Mouse (Mus musculus) liver, embryonic 11.5 days (tissue): ENCODE measurements around the gene Phka1. TPM values are rescaled to one million over a fixed set of nuclear protein-coding genes. Genes with fewer than 3 reads are reported as not detected.
"Not testable (repeated sequence)": the region's sequence is repeated elsewhere in the genome, so short reads cannot be mapped to it uniquely, and the experiment has no call there.

Experiments used
- ATAC-seq: fragments of 200-750 bp; cut with Nextera tagmentation; replicated peaks from 2 replicates; pipeline ENCODE4 v1.8.0; 2017; ENCODE audit warnings: moderate number of reproducible peaks, mild to moderate bottlenecking, moderate TSS enrichment, moderate library complexity; ENCODE audit not compliant: low FRiP score
- DNase-seq: peaks from one replicate; pipeline ENCODE4 v3.0.0-alpha.2; 2017; ENCODE audit warnings: low spot score
- H3K27ac ChIP-seq: fragments of 300-500 bp; sonication (generic); 2 replicates; pipeline ENCODE4 v1.5.1; 2014; ENCODE audit warnings: mild to moderate bottlenecking, low read depth, low read length, control low read depth
- H3K27me3 ChIP-seq: fragments of 300-500 bp; sonication (generic); replicated peaks from 2 replicates; pipeline ENCODE4 v1.6.1; 2014; ENCODE audit warnings: low read length, mixed read lengths; ENCODE audit not compliant: control insufficient read depth, insufficient read depth
- H3K36me3 ChIP-seq: fragments of 300-500 bp; sonication (generic); 2 replicates; pipeline ENCODE4 v1.6.1; 2014; ENCODE audit warnings: mild to moderate bottlenecking, low read length, moderate library complexity, mixed read lengths; ENCODE audit not compliant: control insufficient read depth, insufficient read depth
- H3K4me1 ChIP-seq: fragments of 300-500 bp; sonication (generic); replicated peaks from 2 replicates; pipeline ENCODE4 v1.6.1; 2014; ENCODE audit warnings: low read length, mixed read lengths; ENCODE audit not compliant: control insufficient read depth, insufficient read depth
- H3K4me2 ChIP-seq: fragments of 300-500 bp; sonication (generic); 2 replicates; pipeline ENCODE4 v1.6.1; 2014; ENCODE audit warnings: mild to moderate bottlenecking, control low read depth, moderate library complexity
- H3K4me3 ChIP-seq: fragments of 300-500 bp; sonication (generic); 2 replicates; pipeline ENCODE4 v1.5.1; 2014; ENCODE audit warnings: low read depth, low read length, control low read depth
- H3K9ac ChIP-seq: fragments of 300-500 bp; sonication (generic); 2 replicates; pipeline ENCODE4 v1.6.1; 2014; ENCODE audit warnings: low read depth, low read length, control low read depth
- H3K9me3 ChIP-seq: fragments of 300-500 bp; sonication (generic); 2 replicates; pipeline ENCODE4 v1.6.1; 2016; ENCODE audit warnings: low read length, inconsistent platforms, mixed read lengths; ENCODE audit not compliant: control insufficient read depth
- WGBS: fragments of 180-500 bp; shearing (Covaris S2); extraction: QIAGEN DNeasy Blood & Tissue Kit; methylation state at CpG from one replicate; pipeline ENCODE4 v1.1.7; 2014; 5-methylcytosine and 5-hydroxymethylcytosine counted together
- polyA plus RNA-seq: library from polyadenylated mRNA; unstranded; fragments of >200 nt; fragmentation: Nextera tagmentation; extraction: Ambion mirVana; gene quantifications from 2 replicates; pipeline ENCODE4 v1.2.1, GENCODE M21; 2014

Gene Phka1
- 3.7 and 3.8 TPM in 2 replicates for polyA plus RNA-seq

DNA sequence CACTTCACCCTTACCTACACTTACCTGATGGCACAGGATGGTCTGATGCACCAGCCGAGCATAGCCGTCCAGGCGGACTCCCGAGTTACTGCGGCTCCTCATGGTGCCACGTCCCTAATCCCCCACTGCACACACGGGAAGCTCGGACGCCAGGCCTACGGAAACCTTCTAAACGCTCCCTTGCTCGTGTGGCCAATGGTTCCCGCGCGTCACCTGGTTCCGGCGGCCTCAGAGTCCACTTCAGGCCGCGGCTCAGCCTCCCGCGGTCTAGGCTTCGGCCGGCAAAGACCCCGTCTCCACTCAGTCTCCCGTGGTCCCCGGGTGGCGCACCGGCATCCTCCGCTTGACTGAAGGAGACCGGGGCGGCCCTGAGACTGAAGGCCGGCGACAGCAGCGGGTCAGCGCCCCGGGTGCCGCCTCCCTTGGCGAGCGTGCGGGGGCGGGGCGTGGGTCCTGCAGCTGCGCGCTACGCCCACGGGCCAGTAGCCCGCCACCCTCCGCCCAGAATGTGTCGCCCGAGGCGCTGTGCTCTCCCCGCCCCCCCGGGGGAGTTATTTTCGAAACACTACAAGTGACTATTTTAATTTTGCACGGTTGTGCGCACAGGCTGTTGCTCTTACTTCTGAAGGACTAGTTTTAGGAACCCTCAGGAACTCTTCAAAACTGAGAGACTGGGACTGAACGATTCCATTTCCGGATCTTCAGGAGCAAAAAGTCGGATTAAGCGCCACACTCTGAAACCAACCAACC, at the start of gene Phka1:
Gene Phka1, minus strand, starts transcription at position 424 of the 750 bp plus-strand sequence.
- 21% methylated on average over 60 of the region's 60 CpGs for WGBS
- peak within 1 kb of the TSS; percentile 72 for H3K4me2 ChIP-seq
- H3K9ac ChIP-seq: peak within 1 kb of the TSS; percentile 48
- DNase-seq (peak; percentile 57), ATAC-seq (peak; percentile 83)
- no peaks in the 10 kb centered on the region for H3K9me3 ChIP-seq
- H3K4me1 ChIP-seq: no peaks in the 10 kb centered on the region
- H3K27me3 ChIP-seq: peaks cover 28% of the 10 kb centered on the region
- H3K27ac ChIP-seq: no peak within 1 kb of the TSS
- H3K36me3 ChIP-seq: no peaks in the 10 kb centered on the region
- H3K4me3 ChIP-seq: peak within 1 kb of the TSS; percentile 57

DNA sequence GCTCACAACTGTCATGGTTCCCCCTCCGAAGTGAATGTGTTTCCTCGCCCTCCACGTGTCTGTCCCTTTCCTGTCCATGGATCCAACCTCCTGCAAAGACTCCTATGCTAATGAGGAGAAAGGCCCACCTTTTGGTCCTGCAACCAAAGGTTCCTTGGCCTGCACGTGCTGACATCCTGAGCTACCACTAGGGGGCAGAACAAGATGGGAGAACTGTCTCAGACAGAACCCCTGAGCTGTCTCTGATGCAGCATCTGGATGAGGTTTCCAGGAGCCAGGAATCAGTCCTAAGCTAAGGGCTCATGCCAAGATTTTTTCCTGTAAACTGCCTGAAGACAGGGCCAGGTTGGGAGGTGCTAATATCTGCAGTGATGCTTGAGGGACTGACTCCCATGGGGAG, 45.2 kb upstream of the Phka1 start:
- not testable (repeated sequence) for H3K27me3 ChIP-seq, H3K27ac ChIP-seq, H3K4me1 ChIP-seq, DNase-seq, H3K4me3 ChIP-seq, H3K36me3 ChIP-seq, ATAC-seq, H3K9me3 ChIP-seq, H3K4me2 ChIP-seq, H3K9ac ChIP-seq
- 2% methylated on average over 4 of the region's 4 CpGs for WGBS

DNA sequence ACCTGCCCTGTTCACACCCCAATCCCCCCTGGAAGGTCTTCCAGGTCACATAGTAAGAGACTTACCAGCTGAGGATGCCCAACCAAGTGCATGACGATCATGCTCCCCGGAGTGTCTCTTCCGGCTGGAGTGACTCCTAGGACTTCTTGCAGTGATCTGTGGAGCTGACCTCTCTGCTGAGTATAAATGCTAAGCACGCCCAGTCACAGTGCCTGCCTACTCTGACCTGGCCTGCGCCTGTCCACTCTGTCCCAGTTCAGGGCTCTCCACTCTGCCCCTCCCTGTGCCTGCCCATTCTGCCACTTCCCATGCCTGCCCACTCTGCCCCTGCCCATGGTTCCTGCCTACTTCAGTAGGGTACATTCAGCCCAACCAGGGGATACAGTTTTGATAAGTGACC, 42.8 kb upstream of the Phka1 start, which contains the start of gene Gm3880:
Gene Gm3880, minus strand, starts transcription at position 101 of the 400 bp plus-strand sequence.
- H3K4me1 ChIP-seq, H3K27me3 ChIP-seq: not testable (repeated sequence)
- WGBS: 82% methylated on average over 4 of the region's 5 CpGs

DNA sequence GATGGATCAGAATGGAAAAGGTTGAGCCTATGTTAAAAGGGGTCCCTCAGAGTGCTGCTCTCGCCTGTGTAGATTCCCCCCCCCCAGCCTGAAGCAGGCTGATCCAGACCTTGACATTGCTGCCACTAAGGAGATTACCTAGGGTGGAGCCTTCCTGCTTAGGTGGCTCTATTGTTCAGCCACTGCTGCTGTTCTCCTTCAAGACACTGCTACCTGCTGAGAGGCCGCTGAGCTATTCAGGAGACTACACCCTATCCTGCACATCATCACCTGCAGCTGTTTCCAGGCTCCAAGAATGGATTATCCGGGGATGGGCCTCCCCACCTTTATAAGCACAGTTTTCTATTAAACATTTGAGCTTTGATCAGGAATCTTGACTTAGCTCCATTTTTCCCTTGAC, 40.7 kb upstream of the Phka1 start:
- not testable (repeated sequence) for DNase-seq, ATAC-seq
- WGBS: 54% methylated on average over 3 of the region's 3 CpGs

More for the DNA sequence above, 42.8 kb upstream of the Phka1 start, which contains the start of gene Gm3880:
- not testable (repeated sequence) for ATAC-seq, H3K36me3 ChIP-seq, DNase-seq, H3K4me3 ChIP-seq, H3K9ac ChIP-seq, H3K9me3 ChIP-seq, H3K4me2 ChIP-seq, H3K27ac ChIP-seq

DNA sequence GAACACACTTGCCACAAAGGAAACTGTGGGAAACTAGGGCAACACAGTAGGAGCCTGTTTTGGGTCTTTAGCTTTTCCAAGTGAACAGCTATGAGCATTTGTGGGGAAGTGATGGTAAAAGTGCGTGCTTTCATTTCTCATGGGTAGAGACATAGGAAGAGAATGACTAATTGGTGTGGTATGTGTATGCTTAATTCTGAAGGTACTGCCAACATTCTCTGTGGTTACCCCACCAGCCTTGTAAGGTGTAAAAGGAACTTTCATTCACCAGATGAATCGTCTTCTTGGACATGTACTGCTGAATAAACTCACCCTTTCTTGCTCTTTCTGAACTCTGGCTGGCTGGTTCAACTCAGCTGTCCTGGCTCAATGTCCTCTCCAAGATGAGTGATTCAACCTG, 22.6 kb upstream of the Phka1 start:
- Histone ChIP-seq H3K27me3 (no peaks in the 10 kb centered on the region; the same call in 1 of the 2 replicates), H3K9me3 (no peaks in the 10 kb centered on the region), H3K9ac (no peak overlapping the region), H3K4me1 (no peaks in the 10 kb centered on the region), H3K4me2 (no peak overlapping the region), H3K27ac (no peak overlapping the region), H3K4me3 (no peak overlapping the region), H3K36me3 (no peaks in the 10 kb centered on the region)
- 83% methylated on average over 2 of the region's 2 CpGs for WGBS
- no peak for DNase-seq
- no peak for ATAC-seq

More for the DNA sequence above, 40.7 kb upstream of the Phka1 start:
- H3K27me3 ChIP-seq, H3K4me1 ChIP-seq, H3K4me3 ChIP-seq, H3K9me3 ChIP-seq, H3K9ac ChIP-seq, H3K27ac ChIP-seq, H3K36me3 ChIP-seq, H3K4me2 ChIP-seq: not testable (repeated sequence)

DNA sequence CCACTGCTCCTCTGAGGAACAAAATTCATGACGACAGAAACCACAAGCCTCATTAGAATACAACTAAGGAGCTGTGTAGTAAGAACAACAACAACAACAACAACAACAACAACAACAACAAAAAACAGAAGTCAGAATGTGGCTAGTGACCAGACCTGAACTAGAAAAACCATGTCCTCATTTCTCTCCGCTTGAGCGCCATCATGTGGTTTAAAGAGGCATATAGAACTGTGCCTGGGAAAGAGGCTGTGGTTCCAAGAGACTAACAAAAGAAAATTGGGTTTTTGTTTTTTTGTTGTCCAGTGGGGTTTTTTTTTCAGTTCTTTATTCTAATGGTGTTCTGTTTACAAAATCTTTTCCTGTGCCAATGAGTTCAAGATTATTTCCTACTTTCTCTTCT, 16.7 kb upstream of the Phka1 start:
- DNase-seq: no peak
- H3K4me1 ChIP-seq: no peaks in the 10 kb centered on the region
- ATAC-seq: no peak
- no peak overlapping the region for H3K27ac ChIP-seq
- H3K36me3 ChIP-seq: no peaks in the 10 kb centered on the region
- H3K9ac ChIP-seq: no peak overlapping the region
- no peak overlapping the region for H3K4me2 ChIP-seq
- 17% methylated on average over 3 of the region's 3 CpGs for WGBS
- no peaks in the 10 kb centered on the region for H3K27me3 ChIP-seq
- no peak overlapping the region for H3K4me3 ChIP-seq
- no peaks in the 10 kb centered on the region for H3K9me3 ChIP-seq

DNA sequence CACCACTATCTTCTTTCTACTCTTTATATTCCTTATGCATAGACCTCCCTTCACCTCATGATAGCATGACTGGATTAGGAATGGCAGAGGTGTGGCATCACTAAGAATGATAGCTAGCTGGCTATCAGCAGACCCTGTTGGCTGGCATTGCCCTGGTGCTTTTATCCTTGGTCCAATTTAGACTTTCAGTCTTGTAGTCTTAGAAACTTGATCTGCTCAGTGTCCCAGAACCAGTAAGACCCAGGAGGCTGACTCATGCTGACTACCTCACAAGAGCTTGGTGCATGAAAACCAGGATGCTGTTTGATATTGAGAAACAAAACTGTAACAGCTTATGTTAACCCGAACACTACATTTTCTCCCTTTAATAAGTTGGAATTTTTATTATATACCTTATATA, 1.6 kb upstream of the Phka1 start:
- no peak overlapping the region for H3K4me3 ChIP-seq
- 76% methylated on average over 1 of the region's 1 CpGs for WGBS
- no peaks in the 10 kb centered on the region for H3K4me1 ChIP-seq
- no peak overlapping the region for H3K9ac ChIP-seq
- no peak overlapping the region for H3K27ac ChIP-seq
- no peaks in the 10 kb centered on the region for H3K36me3 ChIP-seq
- no peak overlapping the region for H3K4me2 ChIP-seq
- no peaks in the 10 kb centered on the region for H3K9me3 ChIP-seq
- H3K27me3 ChIP-seq: peaks cover 28% of the 10 kb centered on the region
- DNase-seq (no peak), ATAC-seq (no peak)

DNA sequence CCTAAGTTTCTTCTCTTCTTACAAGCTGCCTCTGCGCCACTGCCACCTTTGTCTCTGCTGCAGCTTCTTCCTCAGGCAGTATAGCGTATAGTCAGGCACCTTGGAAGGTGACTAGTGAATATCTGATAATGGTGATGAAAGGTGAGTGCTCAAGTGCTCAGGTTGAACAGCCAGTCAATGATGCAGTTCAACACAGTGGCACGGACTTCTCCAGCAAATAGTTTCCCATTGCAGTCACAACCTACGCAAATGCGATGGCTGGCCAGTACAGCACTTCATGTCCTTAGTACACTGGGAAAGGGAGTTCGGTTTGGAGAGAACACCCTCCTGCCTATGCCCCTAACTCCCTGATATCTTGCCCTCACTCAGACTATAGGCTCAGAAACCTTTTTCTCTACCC, 1.1 kb upstream of the Phka1 start:
- Histone ChIP-seq H3K27ac (no peak overlapping the region), H3K4me3 (no peak overlapping the region), H3K9ac (no peak overlapping the region), H3K9me3 (no peaks in the 10 kb centered on the region), H3K4me2 (peak overlapping the region; percentile 72), H3K27me3 (peaks cover 28% of the 10 kb centered on the region), H3K4me1 (no peaks in the 10 kb centered on the region), H3K36me3 (no peaks in the 10 kb centered on the region)
- DNase-seq (no peak), ATAC-seq (no peak)
- 50% methylated on average over 6 of the region's 6 CpGs for WGBS

DNA sequence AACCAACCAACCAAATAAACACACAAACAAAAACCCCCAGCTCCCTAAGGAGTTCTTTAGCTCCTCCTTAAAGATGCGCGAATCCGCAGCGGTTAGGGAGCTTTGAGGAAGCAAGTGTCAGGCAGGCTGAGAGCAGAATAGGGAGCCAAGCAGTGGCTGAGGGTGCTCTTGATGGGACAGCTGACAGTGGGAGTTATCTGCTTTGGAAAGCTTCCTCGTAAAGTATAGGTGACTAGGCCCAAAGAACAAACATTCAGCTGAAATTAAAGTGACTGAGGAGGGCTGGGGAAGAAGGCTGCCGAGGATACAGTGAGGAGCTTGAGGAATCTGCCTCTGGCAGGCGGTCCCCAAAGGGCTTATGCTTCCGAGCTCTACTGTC, 516 bp upstream of the Phka1 start:
- peak; percentile 63 for ATAC-seq

More for the DNA sequence above, 516 bp upstream of the Phka1 start:
- peak overlapping the region; percentile 48 for H3K9ac ChIP-seq
- H3K9me3 ChIP-seq: no peaks in the 10 kb centered on the region
- whole genome bisulfite sequencing: 24% methylated on average over 8 of the region's 8 CpGs
- no peaks in the 10 kb centered on the region for H3K4me1 ChIP-seq
- H3K27ac ChIP-seq: no peak overlapping the region
- peak overlapping the region; percentile 57 for H3K4me3 ChIP-seq
- H3K36me3 ChIP-seq: no peaks in the 10 kb centered on the region
- peaks cover 28% of the 10 kb centered on the region for H3K27me3 ChIP-seq
- peak overlapping the region; percentile 72 for H3K4me2 ChIP-seq
- no peak for DNase-seq
